Mouse (Mus musculus) liver, embryonic 11.5 days (tissue): ENCODE measurements around the gene Cdc5l. TPM values are rescaled to one million over a fixed set of nuclear protein-coding genes. Genes with fewer than 3 reads are reported as not detected.
A peak's percentile ranks its signal among the peaks of the same experiment; 100 is the strongest.

Experiments
- ATAC-seq: fragments of 200-750 bp; cut with Nextera tagmentation; replicated peaks from 2 replicates; pipeline ENCODE4 v1.8.0; 2017; ENCODE audit warnings: moderate number of reproducible peaks, mild to moderate bottlenecking, moderate TSS enrichment, moderate library complexity; ENCODE audit not compliant: low FRiP score
- DNase-seq: peaks from one replicate; pipeline ENCODE4 v3.0.0-alpha.2; 2017; ENCODE audit warnings: low spot score
- H3K27ac ChIP-seq: fragments of 300-500 bp; sonication (generic); 2 replicates; pipeline ENCODE4 v1.5.1; 2014; ENCODE audit warnings: mild to moderate bottlenecking, low read depth, low read length, control low read depth
- H3K27me3 ChIP-seq: fragments of 300-500 bp; sonication (generic); replicated peaks from 2 replicates; pipeline ENCODE4 v1.6.1; 2014; ENCODE audit warnings: low read length, mixed read lengths; ENCODE audit not compliant: control insufficient read depth, insufficient read depth
- H3K36me3 ChIP-seq: fragments of 300-500 bp; sonication (generic); 2 replicates; pipeline ENCODE4 v1.6.1; 2014; ENCODE audit warnings: mild to moderate bottlenecking, low read length, moderate library complexity, mixed read lengths; ENCODE audit not compliant: control insufficient read depth, insufficient read depth
- H3K4me1 ChIP-seq: fragments of 300-500 bp; sonication (generic); replicated peaks from 2 replicates; pipeline ENCODE4 v1.6.1; 2014; ENCODE audit warnings: low read length, mixed read lengths; ENCODE audit not compliant: control insufficient read depth, insufficient read depth
- H3K4me2 ChIP-seq: fragments of 300-500 bp; sonication (generic); 2 replicates; pipeline ENCODE4 v1.6.1; 2014; ENCODE audit warnings: mild to moderate bottlenecking, control low read depth, moderate library complexity
- H3K4me3 ChIP-seq: fragments of 300-500 bp; sonication (generic); 2 replicates; pipeline ENCODE4 v1.5.1; 2014; ENCODE audit warnings: low read depth, low read length, control low read depth
- H3K9ac ChIP-seq: fragments of 300-500 bp; sonication (generic); 2 replicates; pipeline ENCODE4 v1.6.1; 2014; ENCODE audit warnings: low read depth, low read length, control low read depth
- H3K9me3 ChIP-seq: fragments of 300-500 bp; sonication (generic); 2 replicates; pipeline ENCODE4 v1.6.1; 2016; ENCODE audit warnings: low read length, inconsistent platforms, mixed read lengths; ENCODE audit not compliant: control insufficient read depth
- WGBS: fragments of 180-500 bp; shearing (Covaris S2); extraction: QIAGEN DNeasy Blood & Tissue Kit; methylation state at CpG from one replicate; pipeline ENCODE4 v1.1.7; 2014; 5-methylcytosine and 5-hydroxymethylcytosine counted together
- polyA plus RNA-seq: library from polyadenylated mRNA; unstranded; fragments of >200 nt; fragmentation: Nextera tagmentation; extraction: Ambion mirVana; gene quantifications from 2 replicates; pipeline ENCODE4 v1.2.1, GENCODE M21; 2014

The Cdc5l gene
- 62.1 and 68.1 TPM in 2 replicates for polyA plus RNA-seq

DNA sequence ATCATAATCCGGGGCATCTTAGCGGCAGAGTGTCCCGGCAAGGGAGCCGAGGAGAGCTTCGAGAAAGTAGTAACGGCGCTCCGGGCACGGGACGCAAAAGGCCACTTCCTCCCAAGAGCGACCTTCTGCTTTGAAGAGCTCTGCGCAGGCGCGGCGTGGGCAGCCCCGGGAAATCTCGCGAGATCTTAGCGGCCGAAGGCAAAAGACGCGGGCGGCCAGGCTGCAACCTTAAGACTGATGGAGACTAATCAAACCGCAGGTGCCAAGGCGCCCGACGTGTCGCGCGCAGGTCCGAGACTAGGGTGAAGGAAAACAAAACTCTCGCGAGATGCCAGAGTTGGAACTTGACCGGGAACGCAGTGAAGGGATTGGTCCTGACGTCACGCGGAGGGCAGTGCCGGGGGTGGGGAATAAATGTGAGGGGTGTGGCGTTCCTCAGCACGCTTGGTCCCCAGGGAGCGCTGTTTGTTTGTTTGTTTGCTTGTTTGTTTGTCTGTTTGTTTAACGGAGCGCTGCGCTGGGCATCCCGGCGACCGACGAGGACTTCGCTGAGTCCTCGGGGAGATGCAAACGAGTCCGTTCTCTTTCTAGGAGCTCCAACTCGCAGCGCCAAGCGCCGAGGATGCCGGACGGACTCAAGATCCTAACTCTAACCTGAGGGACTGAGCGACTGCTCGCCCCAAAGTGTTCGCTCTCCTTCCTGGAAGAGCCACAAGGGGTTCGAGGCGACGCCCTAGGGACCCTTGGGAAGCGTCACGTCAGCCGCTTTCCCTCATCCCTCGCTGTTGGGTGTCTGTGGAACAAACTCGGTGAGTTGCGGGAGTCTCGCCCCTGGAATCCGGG lies at the start of gene Cdc5l:
Cdc5l (minus strand) TSS at position 319 of the 843 bp plus-strand sequence.
- WGBS: under 1% methylated on average over 73 of the region's 73 CpGs
- H3K4me1 ChIP-seq: peaks cover 15% of the 10 kb centered on the region
- H3K27me3 ChIP-seq: no peaks in the 10 kb centered on the region
- ATAC-seq (peak; percentile 97), DNase-seq (peak; percentile 95)
- H3K9ac ChIP-seq: peak within 1 kb of the TSS; percentile 94
- no peaks in the 10 kb centered on the region for H3K36me3 ChIP-seq
- H3K4me3 ChIP-seq: peak within 1 kb of the TSS; percentile 97
- H3K27ac ChIP-seq: peak within 1 kb of the TSS; percentile 98
- peak within 1 kb of the TSS; percentile 80 for H3K4me2 ChIP-seq
- no peaks in the 10 kb centered on the region for H3K9me3 ChIP-seq

DNA sequence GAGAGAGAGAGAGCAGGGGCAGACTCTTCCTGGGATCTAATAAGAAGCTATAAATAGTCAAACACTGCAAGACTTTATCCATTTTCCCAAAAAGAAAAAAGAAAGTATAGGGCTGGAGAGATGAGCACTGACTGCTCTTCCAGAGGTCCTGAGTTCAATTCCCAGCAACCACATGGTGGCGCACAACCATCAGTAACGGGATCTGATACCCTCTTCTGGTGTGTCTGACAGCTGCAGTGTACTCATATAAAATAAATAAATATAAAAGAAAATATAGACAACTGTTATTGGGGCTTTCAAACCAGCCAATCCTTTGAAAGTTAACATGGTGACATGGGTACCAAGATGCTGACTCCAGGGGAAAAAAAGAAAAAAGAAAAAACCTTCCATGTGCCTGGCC lies 46.9 kb upstream of the Cdc5l start:
- ATAC-seq: no peak
- Histone ChIP-seq H3K9ac (no peak overlapping the region), H3K27ac (no peak overlapping the region), H3K36me3 (no peaks in the 10 kb centered on the region), H3K4me3 (no peak overlapping the region), H3K4me1 (no peaks in the 10 kb centered on the region), H3K27me3 (no peaks in the 10 kb centered on the region; the same call in none of the 2 replicates), H3K9me3 (no peaks in the 10 kb centered on the region), H3K4me2 (no peak overlapping the region)
- DNase-seq: no peak
- WGBS: 20% methylated on average over 2 of the region's 2 CpGs

DNA sequence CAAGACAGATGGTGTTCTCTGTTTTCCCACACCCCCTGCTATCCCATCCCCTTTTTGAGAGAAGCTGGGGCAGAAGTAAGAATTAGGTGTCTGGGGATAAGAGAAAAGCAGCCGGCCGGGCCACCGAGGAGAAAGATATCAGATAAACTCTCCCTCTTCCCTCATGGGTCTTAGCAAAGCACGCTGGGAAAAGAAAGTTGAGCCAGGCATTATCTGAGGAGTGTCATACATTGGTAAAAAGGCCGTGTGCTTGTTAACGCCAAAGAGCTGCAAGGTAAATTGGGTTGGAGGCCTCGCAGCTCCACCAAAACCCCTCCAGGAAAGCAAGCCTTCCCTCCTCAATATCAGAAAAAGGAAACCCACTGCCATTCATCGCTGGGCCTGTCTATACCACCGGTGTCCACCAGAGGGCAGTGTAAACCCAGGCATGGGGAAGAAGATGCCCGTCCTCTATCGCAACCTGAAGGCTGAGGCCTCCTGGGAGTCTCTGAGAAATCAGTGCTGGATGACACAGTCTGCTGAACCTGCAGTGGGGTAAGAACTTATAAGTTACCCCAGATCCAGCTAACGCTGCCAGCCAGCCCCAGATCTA lies 44.8 kb upstream of the Cdc5l start:
- 8% methylated on average over 12 of the region's 12 CpGs for WGBS
- Histone ChIP-seq H3K4me3 (no peak overlapping the region), H3K27ac (no peak overlapping the region), H3K9ac (no peak overlapping the region), H3K36me3 (no peaks in the 10 kb centered on the region), H3K27me3 (peaks cover 11% of the 10 kb centered on the region), H3K4me1 (peaks cover 4% of the 10 kb centered on the region; the same call in 1 of the 2 replicates), H3K9me3 (no peaks in the 10 kb centered on the region), H3K4me2 (peak overlapping the region; percentile 44)
- ATAC-seq: 0 out of 2 replicates have a peak, but pooled peaks have one; percentile 26
- peak; percentile 79 for DNase-seq

DNA sequence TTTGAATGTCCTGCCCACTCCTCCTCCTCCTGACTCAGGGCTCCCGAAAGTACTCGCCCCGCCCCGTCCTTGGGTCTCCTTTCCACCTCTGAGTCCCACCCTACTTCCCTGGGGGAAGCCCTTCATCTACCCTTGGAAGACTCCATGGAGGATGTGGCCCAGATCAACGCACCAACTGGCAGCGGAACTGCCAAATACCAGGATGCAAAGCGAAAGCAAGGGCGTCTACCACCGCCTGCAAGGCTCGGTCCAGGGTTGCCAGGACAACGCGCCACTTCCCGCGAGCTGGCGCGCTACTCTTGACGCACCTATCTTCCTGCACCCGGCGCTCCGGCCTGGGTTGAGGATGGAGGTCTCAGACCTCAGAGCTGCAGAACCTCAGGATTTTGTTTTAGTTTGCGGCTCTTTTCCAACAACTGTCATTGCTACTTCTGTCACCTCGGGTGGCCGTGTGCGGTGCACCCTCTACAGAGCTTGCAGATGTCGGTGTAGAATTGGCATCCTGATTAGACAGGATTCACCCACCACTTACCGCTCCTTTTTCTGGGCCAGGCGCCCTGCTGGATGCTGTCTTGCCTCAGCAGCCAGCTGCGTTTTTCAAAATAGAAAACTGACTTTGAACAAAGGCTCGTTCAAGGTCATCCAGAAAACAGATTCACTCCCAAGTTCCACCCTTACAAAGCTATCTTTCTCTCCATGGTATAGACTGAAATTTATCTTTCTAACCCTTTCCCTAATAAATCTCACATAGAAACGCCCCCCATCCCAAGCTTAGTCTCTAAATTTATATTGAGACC lies 41.3 kb upstream of the Cdc5l start, which contains the start of gene Spats1:
Spats1 (minus strand) TSS at position 747 of the 797 bp plus-strand sequence.
- H3K4me3 ChIP-seq: peak within 1 kb of the TSS; percentile 42
- H3K27me3 ChIP-seq: peaks cover 11% of the 10 kb centered on the region
- no peak within 1 kb of the TSS for H3K27ac ChIP-seq
- no peak within 1 kb of the TSS for H3K9ac ChIP-seq
- peak; percentile 56 for DNase-seq
- ATAC-seq: no peak; the same call in 1 of the 2 replicates
- 8% methylated on average over 30 of the region's 30 CpGs for WGBS
- no peaks in the 10 kb centered on the region for H3K36me3 ChIP-seq
- peak within 1 kb of the TSS; percentile 69 for H3K4me2 ChIP-seq
- H3K4me1 ChIP-seq: peaks cover 4% of the 10 kb centered on the region; the same call in 1 of the 2 replicates
- H3K9me3 ChIP-seq: no peaks in the 10 kb centered on the region

DNA sequence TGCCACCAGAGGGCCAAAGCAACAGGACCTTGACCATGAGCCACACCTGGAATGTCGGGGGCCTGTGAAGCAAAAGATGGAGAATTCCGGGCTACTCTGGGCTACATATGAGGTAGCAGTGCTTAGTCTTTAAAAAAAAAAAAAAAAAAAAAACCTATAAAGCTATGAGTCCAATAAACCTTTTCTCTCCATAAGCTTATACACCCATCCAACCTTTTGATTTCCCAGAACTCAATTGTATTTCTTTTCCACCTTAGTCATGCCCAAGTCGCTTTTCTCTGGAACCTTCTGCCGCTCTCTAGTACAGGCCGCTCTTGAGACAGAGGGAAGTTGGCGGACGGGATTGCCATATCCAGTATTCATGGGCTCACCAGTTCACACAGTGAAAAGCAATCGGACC lies 40.6 kb upstream of the Cdc5l start:
- Histone ChIP-seq H3K27ac (no peak overlapping the region), H3K4me1 (peaks cover 4% of the 10 kb centered on the region; the same call in 1 of the 2 replicates), H3K27me3 (peaks cover 11% of the 10 kb centered on the region), H3K4me2 (peak overlapping the region; percentile 69), H3K9ac (no peak overlapping the region), H3K4me3 (peak overlapping the region; percentile 42; the same call in 1 of the 2 replicates), H3K36me3 (no peaks in the 10 kb centered on the region), H3K9me3 (no peaks in the 10 kb centered on the region)
- 62% methylated on average over 8 of the region's 8 CpGs for WGBS
- no peak for DNase-seq
- no peak for ATAC-seq

DNA sequence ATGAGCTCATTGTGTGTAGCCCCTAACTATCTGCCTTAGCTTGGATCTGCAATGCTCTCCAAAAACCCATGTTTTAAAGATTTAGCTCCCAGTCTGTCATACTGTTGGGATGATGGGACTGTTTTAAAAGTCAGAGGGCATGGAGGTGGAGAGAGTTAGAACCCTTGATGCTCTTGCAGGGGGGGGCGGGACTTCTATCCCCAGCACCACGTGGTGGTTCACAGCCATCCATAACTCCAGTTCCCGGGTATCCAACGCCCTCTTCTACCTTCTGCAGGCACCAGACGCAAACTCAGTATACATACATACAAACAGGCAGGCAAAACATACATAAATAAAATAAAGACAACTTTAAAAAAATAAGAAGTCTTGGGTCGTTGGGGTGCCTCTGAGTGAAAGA lies 40.1 kb upstream of the Cdc5l start:
- ATAC-seq (no peak), DNase-seq (no peak)
- Histone ChIP-seq H3K4me3 (no peak overlapping the region), H3K4me1 (peaks cover 4% of the 10 kb centered on the region; the same call in 1 of the 2 replicates), H3K27me3 (peaks cover 11% of the 10 kb centered on the region), H3K9ac (no peak overlapping the region), H3K27ac (no peak overlapping the region), H3K36me3 (no peaks in the 10 kb centered on the region), H3K9me3 (no peaks in the 10 kb centered on the region), H3K4me2 (no peak overlapping the region)
- WGBS: 68% methylated on average over 6 of the region's 6 CpGs

DNA sequence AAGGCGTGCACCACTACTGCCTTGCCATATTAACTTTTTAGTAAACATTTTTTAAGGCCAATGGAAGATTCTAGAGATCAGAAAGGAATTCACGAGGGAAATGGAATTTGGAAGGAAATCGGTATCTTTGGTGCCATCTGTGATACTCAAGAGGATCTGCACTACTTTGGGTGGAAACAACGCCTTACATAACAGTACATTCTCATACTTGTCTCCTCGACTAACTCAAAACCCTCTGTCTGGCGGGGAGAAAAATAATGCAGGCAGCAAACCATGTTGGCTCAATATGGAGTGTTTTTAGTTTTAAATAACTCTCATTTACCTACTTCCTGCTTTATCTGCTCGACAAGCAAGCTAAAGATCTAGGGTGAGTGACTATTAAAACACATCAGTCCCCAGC lies 37.2 kb upstream of the Cdc5l start:
- no peak for ATAC-seq
- Histone ChIP-seq H3K4me1 (peaks cover 4% of the 10 kb centered on the region; the same call in 1 of the 2 replicates), H3K27me3 (peaks cover 11% of the 10 kb centered on the region), H3K4me3 (no peak overlapping the region), H3K27ac (no peak overlapping the region), H3K4me2 (no peak overlapping the region), H3K9me3 (no peaks in the 10 kb centered on the region; the same call in 1 of the 2 replicates), H3K9ac (no peak overlapping the region), H3K36me3 (no peaks in the 10 kb centered on the region)
- WGBS: 73% methylated on average over 7 of the region's 7 CpGs
- DNase-seq: no peak

DNA sequence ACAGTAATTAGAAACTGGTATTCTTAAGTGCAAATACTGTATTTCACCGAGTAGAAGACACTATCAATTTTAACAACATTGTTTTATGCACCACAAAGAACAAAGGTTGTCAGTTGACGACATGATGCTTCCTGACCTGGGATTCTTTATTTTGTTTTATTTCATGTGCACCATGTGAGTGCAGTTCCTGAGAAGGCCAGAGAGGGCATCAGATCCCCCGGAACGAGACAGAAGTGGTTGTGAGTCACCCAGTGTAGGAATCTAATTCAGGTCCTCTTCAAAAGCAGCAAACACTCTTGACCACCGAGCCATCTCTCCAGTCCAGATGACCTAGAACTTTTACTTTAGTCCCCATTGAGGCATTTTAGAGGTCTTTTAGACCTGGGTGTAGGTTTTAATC lies 34.8 kb upstream of the Cdc5l start:
- 76% methylated on average over 5 of the region's 5 CpGs for whole genome bisulfite sequencing
- no peak overlapping the region for H3K4me2 ChIP-seq
- DNase-seq (no peak), ATAC-seq (no peak)
- H3K27me3 ChIP-seq: no peaks in the 10 kb centered on the region
- no peak overlapping the region for H3K27ac ChIP-seq
- H3K4me3 ChIP-seq: no peak overlapping the region
- H3K4me1 ChIP-seq: no peaks in the 10 kb centered on the region
- no peaks in the 10 kb centered on the region for H3K36me3 ChIP-seq
- no peak overlapping the region for H3K9ac ChIP-seq
- H3K9me3 ChIP-seq: no peaks in the 10 kb centered on the region; the same call in 1 of the 2 replicates
